10 mouse cellular contexts compared by ENCODE assay signal in the genomic region with DNA sequence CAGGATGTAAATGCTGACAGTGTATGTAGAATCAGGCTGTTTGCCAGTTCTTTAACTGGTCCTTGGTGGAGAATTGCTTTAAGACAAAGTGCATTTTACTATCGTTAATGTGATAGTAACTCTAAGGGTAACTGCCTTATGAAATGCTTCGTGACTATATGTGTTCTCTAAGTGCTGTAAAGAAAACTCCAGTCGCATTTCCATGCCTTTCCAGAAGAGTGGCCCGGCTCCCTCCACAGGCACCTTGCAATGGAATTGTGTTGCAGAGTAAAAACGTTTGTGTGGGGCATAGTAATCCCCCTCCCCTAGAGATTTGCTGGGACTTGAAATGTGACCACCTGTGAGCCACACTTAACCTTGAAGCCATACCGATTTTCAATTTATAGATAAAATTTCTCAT. TPM values are rescaled to one million over a fixed set of nuclear protein-coding genes. Genes with fewer than 3 reads are reported as not detected.
A peak's percentile ranks its signal among the peaks of the same experiment; 100 is the strongest.
DNase-seq lines count a peak whose midpoint lies in the region; ATAC-seq and TF ChIP-seq lines count a peak whose summit lies in the region.
"Had no signal": no experiment of that assay in that cellular context is flagged by ENCODE, and none has a peak within 500 bp of the region (broad histone marks: within the 10 kb centered on the region; RNA-seq: fewer than 3 reads in every experiment).

No protein-coding gene starts in this region.

- H3K9ac ChIP-seq in lung, embryonic 16.5 days (ENCODE audit: low read length) = peak overlapping the region; percentile 68
- H3K9ac ChIP-seq in intestine, embryonic 16.5 days (ENCODE audit: low read depth, low read length) = no peak overlapping the region

- no peak for TF ChIP-seq POLR2A in small intestine, adult 2 months (IDR thresholded peaks at IDR 0.05; ENCODE audit: low read depth, low read length)

- TF ChIP-seq CTCF in small intestine, adult 2 months (IDR thresholded peaks at IDR 0.05; ENCODE audit: extremely low read depth, insufficient read length, insufficient replicate concordance, low read depth, low read length) = no peak

- DNase-seq in adrenal gland, adult 2 months = peak; percentile 9
- no peak for DNase-seq in adrenal gland, adult 8-10 months
- DNase-seq in lung, postnatal 4 days = no peak
- DNase-seq in c-Kit-positive CD71-positive TER-119-positive erythroid progenitor cells, embryonic 14.5 days (ENCODE audit: low spot score) = no peak
- DNase-seq in ovary, postnatal 10 days (ENCODE audit: low spot score) = no peak
- DNase-seq: gastrocnemius, postnatal 14 days had no signal

- WGBS in lung, embryonic 16.5 days = 29% methylated on average over 6 of the region's 6 CpGs
- WGBS in intestine, embryonic 16.5 days = 41% methylated on average over 6 of the region's 6 CpGs
- WGBS in small intestine, adult 2 months = 38% methylated on average over 6 of the region's 6 CpGs

- no peaks in the 10 kb centered on the region; the same call in 1 of the 2 replicates for H3K27me3 ChIP-seq in lung, embryonic 16.5 days (ENCODE audit: control insufficient read depth, insufficient read depth, low read depth, low read length)
- peaks cover 7% of the 10 kb centered on the region; the same call in 1 of the 2 replicates for H3K27me3 ChIP-seq in intestine, embryonic 16.5 days (replicated peaks; ENCODE audit: control insufficient read depth, insufficient read depth, low read length)
- H3K27me3 ChIP-seq in small intestine, adult 2 months (ENCODE audit: control insufficient read depth, insufficient read depth, low read length) = no peaks in the 10 kb centered on the region

- no peak for ATAC-seq in lung, embryonic 16.5 days (ENCODE audit: low read depth)
- ATAC-seq in intestine, embryonic 16.5 days = no peak
- ATAC-seq: activated CD4-positive, CD25-positive, alpha-beta regulatory T cell, adult 4 months had no signal

- peak overlapping the region; percentile 64 for H3K4me2 ChIP-seq in lung, embryonic 16.5 days (ENCODE audit: low read depth, low read length)
- H3K4me2 ChIP-seq in intestine, embryonic 16.5 days (ENCODE audit: low read depth, low read length) = peak overlapping the region; percentile 67; the same call in 1 of the 2 replicates

- no peaks in the 10 kb centered on the region for H3K36me3 ChIP-seq in lung, embryonic 16.5 days (ENCODE audit: control insufficient read depth, insufficient read depth, low read length)
- H3K36me3 ChIP-seq in intestine, embryonic 16.5 days (ENCODE audit: control insufficient read depth, insufficient read depth, low read length) = no peaks in the 10 kb centered on the region
- no peaks in the 10 kb centered on the region for H3K36me3 ChIP-seq in small intestine, adult 2 months (ENCODE audit: control insufficient read depth, insufficient read depth, low read length)

- peak overlapping the region; percentile 65 for H3K4me3 ChIP-seq in lung, embryonic 16.5 days (ENCODE audit: low read length)
- peak overlapping the region; percentile 65 for H3K4me3 ChIP-seq in intestine, embryonic 16.5 days (ENCODE audit: low read length)
- peak overlapping the region; percentile 41 for H3K4me3 ChIP-seq in small intestine, adult 2 months (ENCODE audit: low read depth, low read length)

- peak overlapping the region; percentile 94; the same call in 1 of the 2 replicates for H3K27ac ChIP-seq in lung, embryonic 16.5 days (ENCODE audit: low read length)
- no peak overlapping the region for H3K27ac ChIP-seq in intestine, embryonic 16.5 days (ENCODE audit: low read length)
- no peak overlapping the region for H3K27ac ChIP-seq in small intestine, adult 2 months (ENCODE audit: insufficient read depth, low read depth, low read length)

- peaks cover 3% of the 10 kb centered on the region; the same call in 1 of the 2 replicates for H3K4me1 ChIP-seq in lung, embryonic 16.5 days (replicated peaks; ENCODE audit: control insufficient read depth, insufficient read depth, low read length)
- H3K4me1 ChIP-seq in intestine, embryonic 16.5 days (ENCODE audit: control insufficient read depth, insufficient read depth, low read length) = 0 out of 2 replicates have a peak, but pooled peaks cover 2% of the 10 kb centered on the region
- no peaks in the 10 kb centered on the region for H3K4me1 ChIP-seq in small intestine, adult 2 months (ENCODE audit: control insufficient read depth, insufficient read depth, insufficient read length, low read length)

- H3K9me3 ChIP-seq in lung, embryonic 16.5 days (ENCODE audit: control insufficient read depth, low read length) = no peaks in the 10 kb centered on the region
- no peaks in the 10 kb centered on the region for H3K9me3 ChIP-seq in intestine, embryonic 16.5 days (ENCODE audit: control insufficient read depth, low read length)

RNA-seq across cellular contexts. Expression of gene Mef2c, which starts 22.2 kb away (rescaled TPM):
- total RNA-seq in adrenal gland, adult 2 months (2021) = 10 to 100 TPM; 23.8 to 58.6 TPM
- polyA plus RNA-seq in adrenal gland, adult 2 months (2012; rRNA removed) = 14.3 and 23.3 TPM in 2 replicates
- total RNA-seq in adrenal gland, adult 8-10 months (2022) = 10 to 100 TPM; 40.6 to 83.3 (median 62.7) TPM
- 60.2 and 67.2 TPM in 2 replicates for polyA plus RNA-seq in lung, embryonic 16.5 days (2015; fragmentation: Nextera tagmentation; extraction: Ambion mirVana)
- polyA plus RNA-seq in intestine, embryonic 16.5 days (2015; fragmentation: Nextera tagmentation; extraction: Ambion mirVana) = 26.3 and 30.6 TPM in 2 replicates
- polyA plus RNA-seq in small intestine, adult 2 months (2012; rRNA removed) = 5.3 and 13.1 TPM in 2 replicates
